Mouse (Mus musculus): ENCODE measurements at regions not wholly inside any gene's neighbourhood (a gene's known extent, or its start where the extent isn't known, plus 50 kb on each side); places are given as distances from the start of the nearest gene placed in this dataset.

DNA sequence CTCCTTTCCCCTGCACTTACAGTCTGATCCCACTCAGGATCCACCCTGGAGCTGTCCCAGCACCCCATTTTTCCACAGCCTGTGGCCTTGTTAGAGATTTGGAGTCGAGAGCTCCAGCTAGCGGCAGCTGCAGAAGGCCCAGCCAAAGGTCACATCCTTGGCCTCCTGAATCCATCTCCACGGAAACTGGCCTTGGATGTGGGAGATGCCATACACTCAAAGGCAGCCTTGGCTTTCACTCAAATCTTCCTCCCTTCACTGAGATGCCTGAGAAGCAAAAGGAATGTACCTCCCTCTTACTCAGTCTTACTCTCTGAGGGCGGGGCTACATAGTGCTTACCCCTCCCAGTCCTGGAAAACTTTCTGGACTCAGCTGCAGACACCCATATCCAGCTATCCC, 56.2 kb upstream of the Ky start:
- no peak overlapping the region for H3K9ac ChIP-seq (ENCODE audit: low read length)
- H3K4me1 ChIP-seq (ENCODE audit: control insufficient read depth, insufficient read depth, low read length), result no peaks in the 10 kb centered on the region
- no peaks in the 10 kb centered on the region for H3K9me3 ChIP-seq (ENCODE audit: control insufficient read depth, low read length)
- H3K27me3 ChIP-seq (ENCODE audit: control insufficient read depth, insufficient read depth, low read length), result no peaks in the 10 kb centered on the region
- DNase-seq (ENCODE audit: low spot score) (no peak), ATAC-seq (ENCODE audit: insufficient read depth, low FRiP score, low TSS enrichment) (no peak)
- H3K4me2 ChIP-seq (ENCODE audit: low read depth), result no peak overlapping the region
- H3K4me3 ChIP-seq (ENCODE audit: low read depth, low read length), result no peak overlapping the region
- H3K27ac ChIP-seq (ENCODE audit: low read depth, low read length), result no peak overlapping the region
- no peaks in the 10 kb centered on the region for H3K36me3 ChIP-seq (ENCODE audit: control insufficient read depth, insufficient read depth, low read length)
- 65% methylated on average over 4 of the region's 4 CpGs for WGBS

DNA sequence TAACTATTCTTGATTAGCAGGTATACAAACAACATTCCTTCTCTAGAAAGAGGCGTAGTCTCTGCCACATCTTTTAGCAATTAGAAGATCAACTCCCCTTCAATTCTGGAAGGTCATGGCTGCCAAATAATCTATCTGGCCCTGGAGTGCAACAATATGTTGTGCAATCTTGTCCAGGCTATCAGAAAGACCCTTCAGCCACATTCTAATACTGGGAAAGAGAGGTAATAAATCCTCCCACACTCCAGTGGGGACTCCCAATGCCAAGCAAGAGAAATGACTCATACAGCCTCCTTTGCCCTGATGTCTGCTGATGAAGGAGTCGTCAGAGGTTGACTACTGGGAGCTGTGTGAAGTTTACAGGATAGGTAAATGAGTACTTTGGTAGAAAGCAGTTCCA, 59.5 kb upstream of the Ky start:
- H3K36me3 ChIP-seq (ENCODE audit: control insufficient read depth, insufficient read depth, low read length), result no peaks in the 10 kb centered on the region
- no peaks in the 10 kb centered on the region for H3K9me3 ChIP-seq (ENCODE audit: control insufficient read depth, low read length)
- no peak for DNase-seq (ENCODE audit: low spot score)
- H3K9ac ChIP-seq (ENCODE audit: low read length), result no peak overlapping the region
- no peak overlapping the region for H3K4me3 ChIP-seq (ENCODE audit: low read depth, low read length)
- no peak for ATAC-seq (ENCODE audit: insufficient read depth, low FRiP score, low TSS enrichment)
- no peaks in the 10 kb centered on the region for H3K27me3 ChIP-seq (ENCODE audit: control insufficient read depth, insufficient read depth, low read length)
- no peaks in the 10 kb centered on the region for H3K4me1 ChIP-seq (ENCODE audit: control insufficient read depth, insufficient read depth, low read length)
- no peak overlapping the region for H3K27ac ChIP-seq (ENCODE audit: low read depth, low read length)
- 77% methylated on average over 2 of the region's 2 CpGs for WGBS
- no peak overlapping the region for H3K4me2 ChIP-seq (ENCODE audit: low read depth)

DNA sequence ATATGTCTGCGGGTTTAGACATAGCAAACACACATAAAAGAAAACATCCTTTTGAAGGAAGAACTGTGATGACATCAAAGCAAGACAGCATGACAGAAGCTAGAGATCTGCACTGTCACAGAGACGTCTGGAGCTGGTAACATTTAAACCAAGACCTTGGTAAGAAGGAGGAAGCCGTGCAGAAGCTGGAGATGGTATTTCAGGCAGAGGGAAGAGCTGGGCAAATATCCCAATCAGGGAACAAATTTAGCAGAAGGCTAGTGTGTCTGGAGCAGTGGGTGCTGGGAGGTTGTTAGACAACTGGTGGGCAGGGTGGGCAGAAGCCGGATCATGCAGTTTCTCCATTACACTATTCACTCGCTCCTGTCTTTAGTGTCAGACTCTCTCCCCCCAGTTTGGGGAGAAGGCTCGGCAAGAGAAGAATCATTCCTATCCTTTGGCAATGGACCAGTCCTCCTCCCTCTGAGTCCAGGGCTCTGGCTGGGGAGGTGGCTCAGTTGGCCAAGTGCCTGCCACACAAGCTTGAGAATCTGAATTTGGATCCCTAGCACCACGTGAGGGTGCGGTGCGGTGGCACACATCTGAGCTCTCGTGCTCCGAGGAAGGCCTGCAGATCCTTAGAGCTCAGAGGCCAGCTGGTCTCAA, 63.2 kb upstream of the Ky start:
- no peak overlapping the region for H3K9ac ChIP-seq (ENCODE audit: low read length)
- no peak overlapping the region for H3K4me2 ChIP-seq (ENCODE audit: low read depth)
- no peak for DNase-seq (ENCODE audit: low spot score)
- ATAC-seq (ENCODE audit: insufficient read depth, low FRiP score, low TSS enrichment), result no peak
- WGBS, result 86% methylated on average over 11 of the region's 11 CpGs
- H3K4me3 ChIP-seq (ENCODE audit: low read depth, low read length), result no peak overlapping the region
- H3K9me3 ChIP-seq (ENCODE audit: control insufficient read depth, low read length), result no peaks in the 10 kb centered on the region
- H3K36me3 ChIP-seq (ENCODE audit: control insufficient read depth, insufficient read depth, low read length), result no peaks in the 10 kb centered on the region
- no peaks in the 10 kb centered on the region for H3K27me3 ChIP-seq (ENCODE audit: control insufficient read depth, insufficient read depth, low read length)
- no peak overlapping the region for H3K27ac ChIP-seq (ENCODE audit: low read depth, low read length)
- no peaks in the 10 kb centered on the region for H3K4me1 ChIP-seq (ENCODE audit: control insufficient read depth, insufficient read depth, low read length)

DNA sequence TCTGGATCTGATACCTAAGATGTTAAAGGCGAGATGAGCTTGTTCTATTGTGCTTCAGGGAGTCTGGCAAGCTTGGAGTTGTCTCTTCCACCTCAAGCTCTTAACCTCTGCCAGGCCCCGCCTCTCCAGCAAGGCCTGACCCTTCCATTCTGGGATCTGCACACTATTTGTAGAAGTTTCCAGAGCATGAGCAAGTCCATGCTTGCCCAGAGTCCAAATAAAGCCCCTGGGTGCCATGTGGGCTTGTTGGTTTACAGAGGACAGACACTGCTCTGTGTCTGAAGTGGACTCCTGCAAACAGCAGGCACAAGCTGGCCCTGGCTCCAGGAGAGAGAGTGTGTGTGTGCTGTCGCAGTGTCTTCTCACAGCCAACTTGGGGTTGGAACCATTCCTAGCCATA, 67.9 kb upstream of the Ky start:
- H3K4me2 ChIP-seq (ENCODE audit: low read depth), result no peak overlapping the region
- ATAC-seq (ENCODE audit: insufficient read depth, low FRiP score, low TSS enrichment), result no peak
- 77% methylated on average over 3 of the region's 3 CpGs for WGBS

DNA sequence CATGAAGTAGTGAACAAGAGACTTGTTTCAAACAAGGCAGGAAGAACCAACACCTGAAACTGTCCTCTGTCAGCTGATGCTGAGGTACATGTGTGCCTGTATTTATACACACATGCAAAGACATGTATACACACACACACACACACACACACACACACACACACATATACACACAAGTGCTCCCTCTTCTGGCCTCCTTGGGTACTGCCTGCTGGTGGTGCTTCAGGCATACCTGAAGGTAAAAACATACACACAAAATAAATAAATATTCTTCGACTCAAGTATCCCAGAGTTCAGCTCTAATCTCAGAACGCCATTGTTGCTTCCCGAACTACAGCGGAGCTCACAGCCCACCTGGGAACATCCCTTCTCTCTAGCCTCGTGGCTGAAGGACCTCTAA, 69.2 kb upstream of the Ky start:
- Histone ChIP-seq H3K4me1 (ENCODE audit: control insufficient read depth, insufficient read depth, low read length) (no peaks in the 10 kb centered on the region), H3K4me3 (ENCODE audit: low read depth, low read length) (no peak overlapping the region), H3K27ac (ENCODE audit: low read depth, low read length) (no peak overlapping the region), H3K9me3 (ENCODE audit: control insufficient read depth, low read length) (no peaks in the 10 kb centered on the region), H3K9ac (ENCODE audit: low read length) (no peak overlapping the region), H3K27me3 (ENCODE audit: control insufficient read depth, insufficient read depth, low read length) (no peaks in the 10 kb centered on the region), H3K4me2 (ENCODE audit: low read depth) (no peak overlapping the region), H3K36me3 (ENCODE audit: control insufficient read depth, insufficient read depth, low read length) (no peaks in the 10 kb centered on the region)
- ATAC-seq (ENCODE audit: insufficient read depth, low FRiP score, low TSS enrichment), result no peak
- 87% methylated on average over 5 of the region's 5 CpGs for WGBS
- DNase-seq (ENCODE audit: low spot score), result no peak

More for the DNA sequence above, 67.9 kb upstream of the Ky start:
- Histone ChIP-seq H3K27ac (ENCODE audit: low read depth, low read length) (no peak overlapping the region), H3K9me3 (ENCODE audit: control insufficient read depth, low read length) (no peaks in the 10 kb centered on the region), H3K4me3 (ENCODE audit: low read depth, low read length) (no peak overlapping the region), H3K4me1 (ENCODE audit: control insufficient read depth, insufficient read depth, low read length) (no peaks in the 10 kb centered on the region), H3K9ac (ENCODE audit: low read length) (no peak overlapping the region), H3K27me3 (ENCODE audit: control insufficient read depth, insufficient read depth, low read length) (no peaks in the 10 kb centered on the region), H3K36me3 (ENCODE audit: control insufficient read depth, insufficient read depth, low read length) (no peaks in the 10 kb centered on the region)
- no peak for DNase-seq (ENCODE audit: low spot score)

DNA sequence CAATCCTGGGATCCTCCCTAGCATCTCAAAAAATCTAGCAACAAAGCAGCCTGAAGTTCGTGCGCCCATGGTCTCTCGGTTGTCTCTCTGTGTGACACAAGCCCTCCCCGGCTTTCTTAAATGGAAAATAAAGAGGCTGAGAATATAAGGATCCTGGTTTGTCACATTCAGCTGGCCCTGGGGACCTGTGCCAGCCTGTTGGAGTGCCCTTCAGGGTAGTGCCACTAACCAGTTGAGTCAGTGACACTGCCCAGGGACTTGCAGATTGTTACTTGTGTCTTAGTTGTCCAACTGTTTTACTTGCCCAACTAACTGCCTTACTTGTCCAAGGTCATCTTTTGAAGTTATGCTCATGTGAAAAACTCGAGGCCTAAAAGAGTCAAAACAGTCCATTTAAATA, 73.5 kb upstream of the Ephb1 start:
- Histone ChIP-seq H3K9ac (ENCODE audit: low read length) (no peak overlapping the region), H3K4me1 (ENCODE audit: control insufficient read depth, insufficient read depth, low read length) (peaks cover 2% of the 10 kb centered on the region; the same call in 1 of the 2 replicates), H3K27me3 (ENCODE audit: control insufficient read depth, insufficient read depth, low read length) (no peaks in the 10 kb centered on the region), H3K36me3 (ENCODE audit: control insufficient read depth, insufficient read depth, low read length) (no peaks in the 10 kb centered on the region), H3K4me3 (ENCODE audit: low read depth, low read length) (no peak overlapping the region), H3K27ac (ENCODE audit: low read depth, low read length) (no peak overlapping the region), H3K9me3 (ENCODE audit: control insufficient read depth, low read length) (no peaks in the 10 kb centered on the region), H3K4me2 (ENCODE audit: low read depth) (no peak overlapping the region)
- ATAC-seq (ENCODE audit: insufficient read depth, low FRiP score, low TSS enrichment) (no peak), DNase-seq (ENCODE audit: low spot score) (no peak)
- WGBS, result 87% methylated on average over 5 of the region's 5 CpGs

DNA sequence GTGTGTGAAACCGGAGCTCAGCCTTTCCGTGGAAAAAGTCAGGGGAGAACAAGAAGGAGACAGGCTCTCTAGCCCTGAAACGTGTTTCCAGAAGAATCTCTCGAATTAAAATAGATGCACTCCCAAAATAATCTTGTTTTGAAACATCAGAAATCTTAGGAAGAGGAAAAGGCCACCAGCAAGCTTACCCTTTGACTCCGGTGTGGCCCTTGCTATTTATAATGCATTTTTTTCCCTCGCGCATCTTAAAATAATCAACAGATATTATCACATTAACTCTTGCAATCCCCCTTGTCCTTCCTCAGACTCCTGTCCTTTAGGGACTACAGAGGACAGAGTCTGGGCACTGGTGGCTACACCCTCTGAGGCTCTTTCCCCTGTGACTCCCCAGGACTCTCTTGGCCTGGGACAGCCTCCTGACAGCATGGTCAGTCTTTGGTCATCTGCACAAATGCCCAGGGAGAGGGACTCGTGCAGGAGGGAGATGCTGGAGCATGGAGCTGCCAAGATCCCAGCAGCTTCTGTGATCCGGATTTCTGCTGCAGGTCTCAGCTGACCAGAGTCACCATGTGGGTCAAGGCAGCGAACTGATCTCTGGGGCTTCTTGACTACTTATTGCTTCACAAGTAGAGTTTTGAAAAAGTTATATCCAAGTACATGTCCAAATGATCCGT, 70.3 kb upstream of the Ephb1 start:
- no peaks in the 10 kb centered on the region for H3K27me3 ChIP-seq (ENCODE audit: control insufficient read depth, insufficient read depth, low read length)
- WGBS, result 62% methylated on average over 11 of the region's 11 CpGs
- no peak overlapping the region for H3K4me2 ChIP-seq (ENCODE audit: low read depth)
- no peaks in the 10 kb centered on the region for H3K9me3 ChIP-seq (ENCODE audit: control insufficient read depth, low read length)
- H3K4me1 ChIP-seq (ENCODE audit: control insufficient read depth, insufficient read depth, low read length), result peaks cover 2% of the 10 kb centered on the region; the same call in 1 of the 2 replicates
- no peaks in the 10 kb centered on the region for H3K36me3 ChIP-seq (ENCODE audit: control insufficient read depth, insufficient read depth, low read length)
- no peak overlapping the region for H3K4me3 ChIP-seq (ENCODE audit: low read depth, low read length)
- no peak overlapping the region for H3K27ac ChIP-seq (ENCODE audit: low read depth, low read length)
- DNase-seq (ENCODE audit: low spot score) (no peak), ATAC-seq (ENCODE audit: insufficient read depth, low FRiP score, low TSS enrichment) (no peak)
- H3K9ac ChIP-seq (ENCODE audit: low read length), result no peak overlapping the region

DNA sequence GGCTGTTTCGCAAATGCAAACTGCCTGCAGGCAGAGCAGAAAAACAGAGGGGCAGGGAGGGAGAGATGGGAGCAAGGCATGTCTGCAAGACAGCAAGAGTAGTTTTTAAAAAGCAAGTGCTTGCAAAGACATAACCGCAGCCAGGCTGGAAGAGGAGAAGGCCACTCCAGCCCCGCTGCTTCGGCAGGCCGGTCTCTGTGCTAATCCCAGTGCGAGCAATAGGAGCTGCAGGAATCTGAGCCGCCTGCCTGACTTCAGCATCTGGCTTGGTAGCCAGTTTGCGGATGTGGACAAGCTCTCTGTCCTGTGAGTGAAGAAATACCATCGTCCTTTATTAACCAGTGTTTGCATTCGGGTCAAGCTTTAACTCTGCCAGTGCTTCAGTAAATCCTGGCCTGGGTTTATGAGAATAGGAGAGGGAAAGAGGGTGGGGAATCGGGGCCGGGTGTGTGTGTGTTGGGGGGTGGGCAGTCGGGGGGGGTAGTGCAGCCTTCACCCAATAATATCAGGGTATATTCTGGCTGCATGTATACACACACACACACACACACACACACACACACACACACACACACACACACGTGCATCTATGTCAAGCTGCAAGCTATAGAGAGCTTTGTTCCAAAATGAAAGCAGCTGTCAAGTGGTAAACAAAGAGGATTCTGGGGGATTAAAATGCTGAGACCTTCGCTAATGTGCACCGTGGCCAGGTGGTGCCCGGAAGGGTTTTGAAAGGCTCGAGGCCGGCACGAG, 69.6 kb upstream of the Ephb1 start:
- peaks cover 2% of the 10 kb centered on the region; the same call in 1 of the 2 replicates for H3K4me1 ChIP-seq (ENCODE audit: control insufficient read depth, insufficient read depth, low read length)
- H3K4me2 ChIP-seq (ENCODE audit: low read depth), result peak overlapping the region; percentile 27
- H3K36me3 ChIP-seq (ENCODE audit: control insufficient read depth, insufficient read depth, low read length), result no peaks in the 10 kb centered on the region
- DNase-seq (ENCODE audit: low spot score) (peak; percentile 71), ATAC-seq (ENCODE audit: insufficient read depth, low FRiP score, low TSS enrichment) (no peak)
- no peak overlapping the region for H3K4me3 ChIP-seq (ENCODE audit: low read depth, low read length)
- H3K9ac ChIP-seq (ENCODE audit: low read length), result peak overlapping the region; percentile 12
- peak overlapping the region; percentile 45 for H3K27ac ChIP-seq (ENCODE audit: low read depth, low read length)
- 10% methylated on average over 20 of the region's 20 CpGs for WGBS
- no peaks in the 10 kb centered on the region for H3K9me3 ChIP-seq (ENCODE audit: control insufficient read depth, low read length)
- no peaks in the 10 kb centered on the region for H3K27me3 ChIP-seq (ENCODE audit: control insufficient read depth, insufficient read depth, low read length)
